Mouse (Mus musculus): ENCODE data around the gene Stum.

DNA sequence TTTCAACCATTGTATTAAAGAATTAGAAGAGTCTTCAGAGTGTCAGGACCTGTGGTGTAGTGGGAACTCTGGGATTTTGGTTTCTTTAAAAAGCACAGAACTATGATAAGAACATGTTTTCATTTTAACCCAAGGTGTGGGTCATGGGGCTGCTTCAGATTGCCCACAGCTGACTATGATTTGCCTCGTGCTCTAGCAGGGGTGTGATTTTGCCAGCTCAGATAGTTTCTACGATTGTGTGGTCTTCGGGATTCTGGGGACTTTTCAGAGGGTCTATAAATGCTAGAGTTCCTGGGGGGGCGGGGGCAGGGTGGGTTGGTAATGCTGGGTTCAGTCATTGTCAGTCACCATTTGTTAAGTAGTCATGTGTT lies 91.7 kb downstream of the Stum start:
- no peak for TF ChIP-seq POLR2A (IDR thresholded peaks at IDR 0.05; ENCODE audit: low read depth, low read length)
- no peak for TF ChIP-seq CTCF (conservative IDR thresholded peaks at IDR 0.05; ENCODE audit: insufficient read depth, insufficient read length, low read depth, low read length)

Measured in kidney, adult 2 months (tissue).